Mouse (Mus musculus) lung, embryonic 16.5 days (tissue): Measurements from ENCODE around the gene Morf4l1. TPM values are rescaled to one million over a fixed set of nuclear protein-coding genes. Genes with fewer than 3 reads are reported as not detected.

ENCODE experiments used
- ATAC-seq: fragments of 200-750 bp; cut with Nextera tagmentation; 2 replicates; pipeline ENCODE4 v1.8.0; 2017; ENCODE audit warnings: low read depth, mild to moderate bottlenecking, moderate library complexity
- H3K27ac ChIP-seq: fragments of 300-500 bp; sonication (generic); 2 replicates; pipeline ENCODE4 v1.5.1; 2014; ENCODE audit warnings: mild to moderate bottlenecking, control low read depth, low read length
- H3K27me3 ChIP-seq: fragments of 300-500 bp; sonication (generic); 2 replicates; pipeline ENCODE4 v1.6.1; 2014; ENCODE audit warnings: low read depth, low read length, mixed read lengths; ENCODE audit not compliant: control insufficient read depth, insufficient read depth
- H3K36me3 ChIP-seq: fragments of 300-500 bp; sonication (generic); 2 replicates; pipeline ENCODE4 v1.6.1; 2014; ENCODE audit warnings: low read length; ENCODE audit not compliant: control insufficient read depth, insufficient read depth
- H3K4me1 ChIP-seq: fragments of 300-500 bp; sonication (generic); replicated peaks from 2 replicates; pipeline ENCODE4 v1.6.1; 2014; ENCODE audit warnings: low read length, mixed read lengths; ENCODE audit not compliant: control insufficient read depth, insufficient read depth
- H3K4me2 ChIP-seq: fragments of 300-500 bp; sonication (generic); 2 replicates; pipeline ENCODE4 v1.6.1; 2014; ENCODE audit warnings: low read depth, low read length, control low read depth
- H3K4me3 ChIP-seq: fragments of 300-500 bp; sonication (generic); 2 replicates; pipeline ENCODE4 v1.5.1; 2014; ENCODE audit warnings: mild to moderate bottlenecking, low read length, control low read depth
- H3K9ac ChIP-seq: fragments of 300-500 bp; sonication (generic); 2 replicates; pipeline ENCODE4 v1.6.1; 2014; ENCODE audit warnings: low read length, control low read depth
- H3K9me3 ChIP-seq: fragments of 300-500 bp; sonication (generic); 2 replicates; pipeline ENCODE4 v1.6.1; 2016; ENCODE audit warnings: low read length; ENCODE audit not compliant: control insufficient read depth
- WGBS: fragments of 180-500 bp; shearing (Covaris S2); extraction: QIAGEN DNeasy Blood & Tissue Kit; methylation state at CpG from one replicate; pipeline ENCODE4 v1.1.7; 2014; 5-methylcytosine and 5-hydroxymethylcytosine counted together
- polyA plus RNA-seq: library from polyadenylated mRNA; unstranded; fragments of >200 nt; fragmentation: Nextera tagmentation; extraction: Ambion mirVana; gene quantifications from 2 replicates; pipeline ENCODE4 v1.2.1, GENCODE M21; 2015

Morf4l1 gene
- polyA plus RNA-seq, 1 experiment from 2014 or later, result 424 TPM

GRCm38 (mm10) chr9:90135466-90135865 is 20.9 kb upstream of the Morf4l1 start:
- Histone ChIP-seq H3K27ac (no peak overlapping the region), H3K9me3 (no peaks in the 10 kb centered on the region), H3K4me1 (peaks cover 6% of the 10 kb centered on the region; the same call in 1 of the 2 replicates), H3K4me2 (no peak overlapping the region), H3K36me3 (no peaks in the 10 kb centered on the region), H3K4me3 (no peak overlapping the region), H3K9ac (no peak overlapping the region), H3K27me3 (no peaks in the 10 kb centered on the region)
- no peak for ATAC-seq
- 78% methylated on average over 8 of the region's 8 CpGs for WGBS

GRCm38 (mm10) chr9:90133562-90134355 is 19.2 kb upstream of the Morf4l1 start:
- 29% methylated on average over 7 of the region's 7 CpGs for WGBS

GRCm38 (mm10) chr9:90128636-90129201 is 14.1 kb upstream of the Morf4l1 start:
- WGBS, result 61% methylated on average over 6 of the region's 6 CpGs
- no peak overlapping the region for H3K4me3 ChIP-seq
- ATAC-seq, result no peak

More at GRCm38 (mm10) chr9:90133562-90134355, 19.2 kb upstream of the Morf4l1 start:
- no peak overlapping the region for H3K4me3 ChIP-seq
- H3K9me3 ChIP-seq, result no peaks in the 10 kb centered on the region
- H3K4me1 ChIP-seq, result peaks cover 6% of the 10 kb centered on the region; the same call in 1 of the 2 replicates
- H3K9ac ChIP-seq, result no peak overlapping the region
- H3K27me3 ChIP-seq, result no peaks in the 10 kb centered on the region
- H3K27ac ChIP-seq, result 0 out of 2 replicates have a peak overlapping the region, but pooled peaks have one; percentile 9
- no peak overlapping the region for H3K4me2 ChIP-seq
- no peaks in the 10 kb centered on the region for H3K36me3 ChIP-seq
- peak; percentile 37; the same call in 1 of the 2 replicates for ATAC-seq

DNA sequence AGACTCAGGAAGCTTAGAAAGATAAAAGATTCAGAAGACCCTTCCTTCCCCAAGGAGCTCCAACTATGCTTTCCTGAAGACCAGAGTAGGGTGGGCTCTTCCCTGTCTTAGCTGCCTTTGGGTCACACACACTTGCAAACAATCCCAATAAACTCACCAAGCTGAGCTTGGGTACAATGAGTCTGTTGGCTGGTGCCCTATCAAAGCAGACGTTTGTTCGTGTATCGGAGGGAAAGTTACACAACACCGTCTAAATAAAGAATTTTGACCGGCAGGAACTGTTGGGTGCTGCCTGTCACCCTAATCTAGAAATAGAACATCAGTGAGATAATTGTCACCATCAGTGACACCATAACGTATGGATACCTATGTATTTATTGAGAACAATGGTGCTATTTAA is 12.6 kb upstream of the Morf4l1 start:
- H3K9me3 ChIP-seq, result no peaks in the 10 kb centered on the region
- no peaks in the 10 kb centered on the region for H3K36me3 ChIP-seq
- H3K9ac ChIP-seq, result no peak overlapping the region
- no peak for ATAC-seq
- no peak overlapping the region for H3K27ac ChIP-seq
- WGBS, result 56% methylated on average over 6 of the region's 6 CpGs
- no peaks in the 10 kb centered on the region for H3K27me3 ChIP-seq
- H3K4me1 ChIP-seq, result peaks cover 3% of the 10 kb centered on the region; the same call in 1 of the 2 replicates
- H3K4me2 ChIP-seq, result no peak overlapping the region
- no peak overlapping the region for H3K4me3 ChIP-seq

More at GRCm38 (mm10) chr9:90128636-90129201, 14.1 kb upstream of the Morf4l1 start:
- Histone ChIP-seq H3K27ac (no peak overlapping the region), H3K4me1 (peaks cover 3% of the 10 kb centered on the region; the same call in 1 of the 2 replicates), H3K9ac (no peak overlapping the region), H3K4me2 (no peak overlapping the region), H3K36me3 (no peaks in the 10 kb centered on the region), H3K9me3 (no peaks in the 10 kb centered on the region), H3K27me3 (no peaks in the 10 kb centered on the region)

GRCm38 (mm10) chr9:90126260-90127010 is 11.9 kb upstream of the Morf4l1 start:
- peaks cover 3% of the 10 kb centered on the region; the same call in 1 of the 2 replicates for H3K4me1 ChIP-seq
- peak overlapping the region; percentile 54 for H3K4me2 ChIP-seq
- H3K27me3 ChIP-seq, result no peaks in the 10 kb centered on the region
- no peak overlapping the region for H3K27ac ChIP-seq
- no peak overlapping the region for H3K9ac ChIP-seq
- peak overlapping the region; percentile 37 for H3K4me3 ChIP-seq
- ATAC-seq, result peak; percentile 66
- H3K9me3 ChIP-seq, result no peaks in the 10 kb centered on the region
- 2% methylated on average over 30 of the region's 30 CpGs for WGBS
- no peaks in the 10 kb centered on the region for H3K36me3 ChIP-seq

GRCm38 (mm10) chr9:90125416-90126099 is 11.0 kb upstream of the Morf4l1 start:
- peaks cover 3% of the 10 kb centered on the region; the same call in 1 of the 2 replicates for H3K4me1 ChIP-seq
- no peaks in the 10 kb centered on the region for H3K9me3 ChIP-seq
- H3K36me3 ChIP-seq, result no peaks in the 10 kb centered on the region
- WGBS, result 32% methylated on average over 7 of the region's 7 CpGs
- no peak for ATAC-seq
- peak overlapping the region; percentile 37; the same call in 1 of the 2 replicates for H3K4me3 ChIP-seq
- peak overlapping the region; percentile 54 for H3K4me2 ChIP-seq
- no peaks in the 10 kb centered on the region for H3K27me3 ChIP-seq
- no peak overlapping the region for H3K27ac ChIP-seq
- H3K9ac ChIP-seq, result no peak overlapping the region

DNA sequence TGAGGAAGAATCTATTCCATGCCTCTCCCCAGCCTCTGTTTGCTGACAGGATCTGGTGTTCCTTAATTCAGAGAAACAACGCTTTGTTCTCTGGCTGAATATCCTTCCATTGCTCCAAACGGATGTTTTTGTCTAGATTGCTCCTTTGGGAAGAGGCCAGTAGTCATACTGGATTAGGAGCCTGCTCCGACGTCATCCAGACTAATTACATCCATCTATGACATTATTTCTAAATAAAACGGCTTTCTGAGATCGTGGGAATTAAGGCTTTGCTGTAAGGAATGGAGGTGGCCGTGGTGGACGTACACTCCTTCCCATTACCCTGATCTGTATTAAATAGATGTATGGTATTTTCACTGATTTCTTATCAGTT is 10.3 kb upstream of the Morf4l1 start:
- no peak overlapping the region for H3K4me3 ChIP-seq
- H3K36me3 ChIP-seq, result no peaks in the 10 kb centered on the region
- H3K4me2 ChIP-seq, result peak overlapping the region; percentile 0; the same call in 1 of the 2 replicates
- H3K27ac ChIP-seq, result no peak overlapping the region
- peaks cover 3% of the 10 kb centered on the region; the same call in 1 of the 2 replicates for H3K4me1 ChIP-seq
- no peak overlapping the region for H3K9ac ChIP-seq
- ATAC-seq, result 0 out of 2 replicates have a peak, but pooled peaks have one; percentile 13
- no peaks in the 10 kb centered on the region for H3K27me3 ChIP-seq
- WGBS, result 23% methylated on average over 8 of the region's 8 CpGs
- H3K9me3 ChIP-seq, result no peaks in the 10 kb centered on the region

DNA sequence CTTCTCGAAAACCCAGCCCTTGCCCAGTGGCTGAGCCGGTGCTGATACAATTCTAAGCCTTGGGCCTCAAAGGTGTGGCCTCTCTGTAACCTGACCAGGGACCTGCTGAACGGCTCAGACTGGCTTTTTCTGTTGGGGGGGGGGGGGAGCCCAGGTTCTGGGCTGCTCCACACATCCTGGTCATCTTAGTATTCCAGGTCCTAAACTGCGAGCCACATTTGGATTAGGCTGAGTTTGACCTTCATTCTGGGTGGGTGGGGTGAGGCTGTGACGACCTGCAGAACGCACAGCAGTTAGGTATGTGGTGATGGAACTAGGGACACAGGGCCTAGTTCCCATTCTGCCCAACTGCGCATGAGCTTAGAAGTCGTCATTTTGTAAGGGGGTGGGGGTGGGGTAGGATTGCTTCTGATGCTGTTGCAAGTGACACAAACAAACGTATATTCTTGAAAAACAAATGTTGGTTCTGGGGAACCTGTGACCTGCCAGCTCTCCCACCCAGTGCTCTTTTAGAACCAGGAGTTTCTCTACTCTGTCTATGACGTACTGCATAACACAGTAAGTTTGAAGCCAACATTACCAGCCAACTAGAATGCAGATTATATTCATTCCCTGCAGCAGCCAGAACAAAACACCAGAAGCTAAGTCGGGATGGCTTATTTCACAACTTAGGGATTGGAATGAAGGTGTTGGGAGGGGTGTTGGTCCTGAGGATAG is 9.7 kb upstream of the Morf4l1 start:
- no peak overlapping the region for H3K27ac ChIP-seq

More for the DNA sequence above, 9.7 kb upstream of the Morf4l1 start:
- H3K9ac ChIP-seq, result no peak overlapping the region
- H3K36me3 ChIP-seq, result no peaks in the 10 kb centered on the region
- peaks cover 3% of the 10 kb centered on the region; the same call in 1 of the 2 replicates for H3K4me1 ChIP-seq
- H3K4me2 ChIP-seq, result peak overlapping the region; percentile 0; the same call in 1 of the 2 replicates
- no peaks in the 10 kb centered on the region for H3K27me3 ChIP-seq
- peak; percentile 45 for ATAC-seq
- no peak overlapping the region for H3K4me3 ChIP-seq
- WGBS, result 41% methylated on average over 11 of the region's 11 CpGs
- no peaks in the 10 kb centered on the region for H3K9me3 ChIP-seq
